8 mouse cellular contexts compared by ENCODE assay signal in the genomic region with DNA sequence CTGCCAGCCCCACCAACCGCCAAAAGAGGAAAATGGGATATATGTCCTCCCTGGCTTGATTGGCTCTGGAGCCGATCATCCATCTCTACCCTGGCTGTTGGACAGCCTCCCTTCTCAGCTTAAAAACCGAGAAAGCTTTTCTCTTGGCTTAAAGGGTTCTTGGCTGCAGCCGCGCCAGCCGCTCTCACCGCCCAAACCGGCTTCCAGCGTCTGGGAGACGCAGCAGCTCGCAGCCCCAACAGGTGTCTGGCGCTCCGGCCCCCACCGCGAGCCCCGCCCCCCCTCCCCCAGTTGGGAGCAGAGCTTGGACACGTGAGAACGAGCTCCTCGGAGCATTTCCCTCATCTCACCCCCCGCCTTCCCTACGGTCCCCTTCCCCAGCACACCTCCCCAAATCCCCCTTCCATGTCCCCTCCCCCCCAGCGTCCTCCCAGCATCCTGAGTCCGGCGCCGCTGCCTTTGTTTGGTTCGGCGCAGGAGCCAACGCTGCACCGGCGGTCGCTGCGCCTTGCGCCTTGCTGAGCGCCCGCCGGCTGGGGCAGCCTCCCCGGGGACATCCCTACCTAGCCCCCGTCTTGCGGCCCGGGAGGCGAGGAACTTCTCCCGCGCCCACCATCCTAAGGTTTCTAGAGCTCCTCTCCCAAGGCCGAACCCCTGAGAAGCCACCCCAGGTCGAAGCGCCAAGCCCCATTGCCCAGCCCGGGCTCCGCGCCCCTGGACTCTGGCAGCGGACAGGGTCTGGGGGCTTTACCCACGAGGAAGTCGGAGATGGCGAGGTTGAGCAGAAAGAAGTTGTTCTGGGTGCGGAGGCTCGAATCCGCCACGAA. TPM values are rescaled to one million over a fixed set of nuclear protein-coding genes. Genes with fewer than 3 reads are reported as not detected.
DNase-seq lines count a peak whose midpoint lies in the region; ATAC-seq and TF ChIP-seq lines count a peak whose summit lies in the region.

No protein-coding gene starts in this region.

- peaks cover 35% of the 10 kb centered on the region for H3K4me1 ChIP-seq in forebrain, embryonic 16.5 days (replicated peaks; ENCODE audit: control insufficient read depth, insufficient read depth, low read length)
- peaks cover 54% of the 10 kb centered on the region for H3K4me1 ChIP-seq in midbrain, embryonic 10.5 days

- TF ChIP-seq CTCF in left cerebral cortex, adult 2 months (IDR thresholded peaks at IDR 0.05) = no peak
- no peak for TF ChIP-seq CTCF in brain, embryonic 14.5 days (IDR thresholded peaks at IDR 0.05; ENCODE audit: borderline replicate concordance, extremely low read depth, insufficient read depth, insufficient read length)

- H3K36me3 ChIP-seq in forebrain, embryonic 16.5 days (ENCODE audit: control insufficient read depth, insufficient read depth) = no peaks in the 10 kb centered on the region
- no peaks in the 10 kb centered on the region for H3K36me3 ChIP-seq in midbrain, embryonic 10.5 days

- peaks cover 50% of the 10 kb centered on the region for H3K27me3 ChIP-seq in forebrain, embryonic 16.5 days (replicated peaks; ENCODE audit: control insufficient read depth, insufficient read depth, low read length)
- peaks cover 88% of the 10 kb centered on the region for H3K27me3 ChIP-seq in midbrain, embryonic 10.5 days (ENCODE audit: low read depth, poor library complexity, severe bottlenecking)

- intact Hi-C loops in left cerebral cortex, adult 2 months (cut with DNase I) = loop anchor here (5.0 kb wide), 1 partner anchor 69 kb away; a partner anchor contains a TSS

- DNase-seq in left cerebral cortex, adult 2 months (ENCODE audit: extremely low spot score in 1 of 2, low spot score in 2 of 2) = no peak
- no peak for DNase-seq in left cerebral cortex, adult 11 months (ENCODE audit: low spot score)
- DNase-seq in brain, embryonic 14.5 days (ENCODE audit: low read depth) = peak; percentile 63
- peak; percentile 52 for DNase-seq in midbrain, embryonic 10.5 days (ENCODE audit: low spot score)
- no peak for DNase-seq in layer of hippocampus, postnatal 36 days
- no peak for DNase-seq in adrenal gland, postnatal 10 days

- H3K4me3 ChIP-seq in left cerebral cortex, adult 2 months = peak overlapping the region; percentile 69
- H3K4me3 ChIP-seq in forebrain, embryonic 16.5 days (replicated peaks; ENCODE audit: low read length) = peak overlapping the region; percentile 59
- peak overlapping the region; percentile 67 for H3K4me3 ChIP-seq in midbrain, embryonic 10.5 days

- 0 out of 2 replicates have a peak, but pooled peaks have one; percentile 22 for TF ChIP-seq POLR2A in brain, embryonic 14.5 days (IDR thresholded peaks at IDR 0.05; ENCODE audit: borderline replicate concordance, extremely low read depth, insufficient read depth, insufficient read length, poor library complexity, severe bottlenecking)

- H3K9ac ChIP-seq in forebrain, embryonic 16.5 days (replicated peaks; ENCODE audit: low read depth, low read length) = peak overlapping the region; percentile 59

- no peaks in the 10 kb centered on the region for H3K9me3 ChIP-seq in forebrain, embryonic 16.5 days (ENCODE audit: control insufficient read depth, low read length)
- H3K9me3 ChIP-seq in midbrain, embryonic 10.5 days (replicated peaks) = no peaks in the 10 kb centered on the region

- peak; percentile 13; the same call in 1 of the 2 replicates for ATAC-seq in forebrain, embryonic 16.5 days
- no peak for ATAC-seq in inflammation-experienced regulatory T-cells, adult 6 months

- peak overlapping the region; percentile 94 for H3K4me2 ChIP-seq in forebrain, embryonic 16.5 days (ENCODE audit: low read length)

- WGBS in forebrain, embryonic 16.5 days = 0% methylated on average over 56 of the region's 57 CpGs
- WGBS in midbrain, embryonic 10.5 days = under 1% methylated on average over 55 of the region's 57 CpGs

- peak overlapping the region; percentile 79 for H3K27ac ChIP-seq in left cerebral cortex, adult 2 months
- H3K27ac ChIP-seq in forebrain, embryonic 16.5 days (ENCODE audit: low read length) = no peak overlapping the region
- H3K27ac ChIP-seq in midbrain, embryonic 10.5 days (replicated peaks) = peak overlapping the region; percentile 79

RNA-seq across cellular contexts. Expression of a gene that starts 0.9 kb away (rescaled TPM):
- 10 to 100 TPM; 84.3 to 85.7 TPM for total RNA-seq in left cerebral cortex, adult 2 months (2021)
- 10.8 and 11.0 TPM in 2 replicates for polyA plus RNA-seq in brain, embryonic 14.5 days (2012; rRNA removed)
- 1.8 and 2.4 TPM in 2 replicates for polyA plus RNA-seq in forebrain, embryonic 16.5 days (2015; fragmentation: Nextera tagmentation; extraction: Ambion mirVana)
- polyA plus RNA-seq in midbrain, embryonic 10.5 days (2016; fragmentation: Nextera tagmentation; extraction: Ambion mirVana) = 1.2 and 2.7 TPM in 2 replicates
- 10 to 100 TPM; 42.8 to 44.2 TPM for total RNA-seq in layer of hippocampus, postnatal 36 days (2021)
- not detected for polyA plus RNA-seq in inflammation-experienced regulatory T-cells, adult 6 months (2017; shearing (Covaris generic))
- under 1 TPM; 0.09 to 0.76 TPM for total RNA-seq in adrenal gland, postnatal 10 days (2021)

RNA-seq across cellular contexts. Expression of a gene that starts 15.7 kb away (rescaled TPM):
- total RNA-seq in left cerebral cortex, adult 2 months (2021) = 10 to 100 TPM; 46.2 to 50.6 TPM
- 35.8 and 47.8 TPM in 2 replicates for polyA plus RNA-seq in brain, embryonic 14.5 days (2012; rRNA removed)
- polyA plus RNA-seq in forebrain, embryonic 16.5 days (2015; fragmentation: Nextera tagmentation; extraction: Ambion mirVana) = 72.3 and 73.3 TPM in 2 replicates
- 30.5 and 43.3 TPM in 2 replicates for polyA plus RNA-seq in midbrain, embryonic 10.5 days (2016; fragmentation: Nextera tagmentation; extraction: Ambion mirVana)
- 10 to 100 TPM; 46.0 to 46.8 TPM for total RNA-seq in layer of hippocampus, postnatal 36 days (2021)
- polyA plus RNA-seq in inflammation-experienced regulatory T-cells, adult 6 months (2017; shearing (Covaris generic)) = 10 to 100 TPM; 20.2 to 23.7 (median 21.9) TPM
- 10 to 100 TPM; 30.2 to 34.0 TPM for total RNA-seq in adrenal gland, postnatal 10 days (2021)

RNA-seq across cellular contexts. Expression of a gene that starts 33.0 kb away (rescaled TPM):
- total RNA-seq in left cerebral cortex, adult 2 months (2021) = 10 to 100 TPM; 15.6 to 18.4 TPM
- 36.3 and 39.7 TPM in 2 replicates for polyA plus RNA-seq in brain, embryonic 14.5 days (2012; rRNA removed)
- 33.5 and 38.1 TPM in 2 replicates for polyA plus RNA-seq in forebrain, embryonic 16.5 days (2015; fragmentation: Nextera tagmentation; extraction: Ambion mirVana)
- polyA plus RNA-seq in midbrain, embryonic 10.5 days (2016; fragmentation: Nextera tagmentation; extraction: Ambion mirVana) = 33.2 and 37.9 TPM in 2 replicates
- 10 to 100 TPM; 18.3 to 25.3 TPM for total RNA-seq in layer of hippocampus, postnatal 36 days (2021)
- polyA plus RNA-seq in inflammation-experienced regulatory T-cells, adult 6 months (2017; shearing (Covaris generic)) = 10 to 100 TPM; 28.5 to 51.3 (median 40.1) TPM
- 10 to 100 TPM; 13.1 to 18.9 TPM for total RNA-seq in adrenal gland, postnatal 10 days (2021)

Comparison
In these comparisons a context has a peak if more than half of its experiments do, and no peak if none do; other contexts are left out.
1. DNase-seq: peak in brain, embryonic 14.5 days (single experiment) and midbrain, embryonic 10.5 days (single experiment); none in left cerebral cortex, adult 2 months (0 of 2), left cerebral cortex, adult 11 months (single experiment), layer of hippocampus, postnatal 36 days (0 of 2) and adrenal gland, postnatal 10 days (single experiment).
2. Peak in every context shown above with its lines, with median percentiles within 50 percentile points of each other: H3K4me3 ChIP-seq.